Mouse (Mus musculus): ENCODE data around the gene Ckmt1. TPM values are rescaled to one million over a fixed set of nuclear protein-coding genes. Genes with fewer than 3 reads are reported as not detected.

Ckmt1 gene
- polyA plus RNA-seq, 1 experiment = 23.2 TPM

- H3K4me3 ChIP-seq (ENCODE audit: low read depth, low read length) = no peak overlapping the region
- no peaks in the 10 kb centered on the region for H3K9me3 ChIP-seq (replicated peaks; ENCODE audit: control insufficient read depth, insufficient read depth, low read length, poor library complexity, severe bottlenecking)
- no peaks in the 10 kb centered on the region for H3K36me3 ChIP-seq (ENCODE audit: control insufficient read depth, insufficient read depth, low read length, poor library complexity, severe bottlenecking)
- no peak overlapping the region for H3K27ac ChIP-seq (ENCODE audit: insufficient read depth, low read length)
- no peaks in the 10 kb centered on the region for H3K27me3 ChIP-seq (ENCODE audit: control insufficient read depth, insufficient read depth, low read length, poor library complexity, severe bottlenecking)
- TF ChIP-seq CTCF (IDR thresholded peaks at IDR 0.05; ENCODE audit: low read depth, low read length) (no peak), POLR2A (IDR thresholded peaks at IDR 0.05; ENCODE audit: insufficient read depth, low read length) (no peak), EP300 (IDR thresholded peaks at IDR 0.05; ENCODE audit: insufficient read depth, low read depth, low read length) (no peak)
- H3K4me1 ChIP-seq (ENCODE audit: control insufficient read depth, insufficient read depth, low read length) = no peaks in the 10 kb centered on the region
- no peak overlapping the region for H3K9ac ChIP-seq (ENCODE audit: low read depth, poor library complexity, severe bottlenecking)
These were observed 39.1 kb downstream of the Ckmt1 start for GRCm38 (mm10) chr2:121396624-121397023.

- Histone ChIP-seq H3K27ac (ENCODE audit: insufficient read depth, low read length) (no peak overlapping the region), H3K9ac (ENCODE audit: low read depth, poor library complexity, severe bottlenecking) (no peak overlapping the region), H3K27me3 (ENCODE audit: control insufficient read depth, insufficient read depth, low read length, poor library complexity, severe bottlenecking) (no peaks in the 10 kb centered on the region), H3K4me3 (ENCODE audit: low read depth, low read length) (no peak overlapping the region), H3K9me3 (replicated peaks; ENCODE audit: control insufficient read depth, insufficient read depth, low read length, poor library complexity, severe bottlenecking) (no peaks in the 10 kb centered on the region), H3K36me3 (ENCODE audit: control insufficient read depth, insufficient read depth, low read length, poor library complexity, severe bottlenecking) (no peaks in the 10 kb centered on the region), H3K4me1 (ENCODE audit: control insufficient read depth, insufficient read depth, low read length) (no peaks in the 10 kb centered on the region)
- TF ChIP-seq CTCF (IDR thresholded peaks at IDR 0.05; ENCODE audit: low read depth, low read length) (no peak), POLR2A (IDR thresholded peaks at IDR 0.05; ENCODE audit: insufficient read depth, low read length) (no peak), EP300 (IDR thresholded peaks at IDR 0.05; ENCODE audit: insufficient read depth, low read depth, low read length) (no peak)
These were observed 45.8 kb downstream of the Ckmt1 start for GRCm38 (mm10) chr2:121403296-121403695.

GRCm38 (mm10) chr2:121408160-121408559 is 50.6 kb downstream of the Ckmt1 start:
- Histone ChIP-seq H3K36me3 (ENCODE audit: control insufficient read depth, insufficient read depth, low read length, poor library complexity, severe bottlenecking) (no peaks in the 10 kb centered on the region), H3K9me3 (replicated peaks; ENCODE audit: control insufficient read depth, insufficient read depth, low read length, poor library complexity, severe bottlenecking) (no peaks in the 10 kb centered on the region), H3K4me1 (ENCODE audit: control insufficient read depth, insufficient read depth, low read length) (no peaks in the 10 kb centered on the region), H3K4me3 (ENCODE audit: low read depth, low read length) (no peak overlapping the region), H3K9ac (ENCODE audit: low read depth, poor library complexity, severe bottlenecking) (no peak overlapping the region), H3K27ac (ENCODE audit: insufficient read depth, low read length) (no peak overlapping the region), H3K27me3 (ENCODE audit: control insufficient read depth, insufficient read depth, low read length, poor library complexity, severe bottlenecking) (no peaks in the 10 kb centered on the region)
- no peak for TF ChIP-seq POLR2A (IDR thresholded peaks at IDR 0.05; ENCODE audit: insufficient read depth, low read length)
- no peak for TF ChIP-seq EP300 (IDR thresholded peaks at IDR 0.05; ENCODE audit: insufficient read depth, low read depth, low read length)
- TF ChIP-seq CTCF (IDR thresholded peaks at IDR 0.05; ENCODE audit: low read depth, low read length) = peak; percentile 1

- TF ChIP-seq POLR2A (IDR thresholded peaks at IDR 0.05; ENCODE audit: insufficient read depth, low read length) (no peak), EP300 (IDR thresholded peaks at IDR 0.05; ENCODE audit: insufficient read depth, low read depth, low read length) (no peak), CTCF (IDR thresholded peaks at IDR 0.05; ENCODE audit: low read depth, low read length) (no peak)
- peak overlapping the region; percentile 80 for H3K4me3 ChIP-seq (ENCODE audit: low read depth, low read length)
- no peaks in the 10 kb centered on the region for H3K4me1 ChIP-seq (ENCODE audit: control insufficient read depth, insufficient read depth, low read length)
- peak overlapping the region; percentile 96 for H3K9ac ChIP-seq (ENCODE audit: low read depth, poor library complexity, severe bottlenecking)
- H3K9me3 ChIP-seq (replicated peaks; ENCODE audit: control insufficient read depth, insufficient read depth, low read length, poor library complexity, severe bottlenecking) = no peaks in the 10 kb centered on the region
- peak overlapping the region; percentile 78 for H3K27ac ChIP-seq (ENCODE audit: insufficient read depth, low read length)
- no peaks in the 10 kb centered on the region for H3K27me3 ChIP-seq (ENCODE audit: control insufficient read depth, insufficient read depth, low read length, poor library complexity, severe bottlenecking)
- peaks cover 24% of the 10 kb centered on the region for H3K36me3 ChIP-seq (ENCODE audit: control insufficient read depth, insufficient read depth, low read length, poor library complexity, severe bottlenecking)
These were observed 55.4 kb downstream of the Ckmt1 start for GRCm38 (mm10) chr2:121412843-121413386.

Other genes with a start within 250 kb of the Ckmt1 start
- not detected in 2 replicates for gene Tgm7, start 247.9 kb upstream of the Ckmt1 start, polyA plus RNA-seq (2011; ENCODE audit: insufficient read depth, insufficient read length, low read depth, missing spikeins)
- 11.1 and 12.2 TPM in 2 replicates for gene Adal, start 217.3 kb upstream of the Ckmt1 start, polyA plus RNA-seq (2011; ENCODE audit: insufficient read depth, insufficient read length, low read depth, missing spikeins)
- gene Lcmt2, start 217.1 kb upstream of the Ckmt1 start, polyA plus RNA-seq (2011; ENCODE audit: insufficient read depth, insufficient read length, low read depth, missing spikeins) = 3.1 and 3.3 TPM in 2 replicates
- gene Tubgcp4, start 187.1 kb upstream of the Ckmt1 start, polyA plus RNA-seq (2011; ENCODE audit: insufficient read depth, insufficient read length, low read depth, missing spikeins) = 42.5 and 52.4 TPM in 2 replicates
- gene Zscan29, start 186.6 kb upstream of the Ckmt1 start, polyA plus RNA-seq (2011; ENCODE audit: insufficient read depth, insufficient read length, low read depth, missing spikeins) = 6.1 and 6.4 TPM in 2 replicates
- 76.2 and 101 TPM in 2 replicates for gene Trp53bp1, start 86.3 kb upstream of the Ckmt1 start, polyA plus RNA-seq (2011; ENCODE audit: insufficient read depth, insufficient read length, low read depth, missing spikeins)
- 5.3 and 9.2 TPM in 2 replicates for gene Map1a, start 68.1 kb upstream of the Ckmt1 start, polyA plus RNA-seq (2011; ENCODE audit: insufficient read depth, insufficient read length, low read depth, missing spikeins)
- 14.9 TPM in 2 replicates for gene Ppip5k1, start 2.3 kb upstream of the Ckmt1 start, polyA plus RNA-seq (2011; ENCODE audit: insufficient read depth, insufficient read length, low read depth, missing spikeins)
- not detected in 2 replicates for gene Strc, start 29.5 kb downstream of the Ckmt1 start, polyA plus RNA-seq (2011; ENCODE audit: insufficient read depth, insufficient read length, low read depth, missing spikeins)
- 486 and 515 TPM in 2 replicates for gene Pdia3, start 56.1 kb downstream of the Ckmt1 start, polyA plus RNA-seq (2011; ENCODE audit: insufficient read depth, insufficient read length, low read depth, missing spikeins)
- 1.9 and 2.5 TPM in 2 replicates for gene Catsper2, start 56.1 kb downstream of the Ckmt1 start, polyA plus RNA-seq (2011; ENCODE audit: insufficient read depth, insufficient read length, low read depth, missing spikeins)
- gene Ell3, start 86.6 kb downstream of the Ckmt1 start, polyA plus RNA-seq (2011; ENCODE audit: insufficient read depth, insufficient read length, low read depth, missing spikeins) = 16.2 and 18.1 TPM in 2 replicates
- 367 and 428 TPM in 2 replicates for gene Serf2, start 91.5 kb downstream of the Ckmt1 start, polyA plus RNA-seq (2011; ENCODE audit: insufficient read depth, insufficient read length, low read depth, missing spikeins)
- 102 and 107 TPM in 2 replicates for gene Hypk, start 95.6 kb downstream of the Ckmt1 start, polyA plus RNA-seq (2011; ENCODE audit: insufficient read depth, insufficient read length, low read depth, missing spikeins)
- 0.27 TPM in 1 of 2 replicates, not detected in the other for gene Serinc4, start 99.1 kb downstream of the Ckmt1 start, polyA plus RNA-seq (2011; ENCODE audit: insufficient read depth, insufficient read length, low read depth, missing spikeins)
- 25.9 and 28.0 TPM in 2 replicates for gene Mfap1b, start 116.4 kb downstream of the Ckmt1 start, polyA plus RNA-seq (2011; ENCODE audit: insufficient read depth, insufficient read length, low read depth, missing spikeins)
- 22.0 and 22.8 TPM in 2 replicates for gene Mfap1a, start 149.0 kb downstream of the Ckmt1 start, polyA plus RNA-seq (2011; ENCODE audit: insufficient read depth, insufficient read length, low read depth, missing spikeins)
- gene Wdr76, start 149.0 kb downstream of the Ckmt1 start, polyA plus RNA-seq (2011; ENCODE audit: insufficient read depth, insufficient read length, low read depth, missing spikeins) = 40.6 and 41.2 TPM in 2 replicates